Mouse (Mus musculus): Measurements from ENCODE around the gene Olfr1297.

Olfr1297 gene

GRCm38 (mm10) chr2:111626397-111626796 is at the start of gene Olfr1297:
Gene Olfr1297, minus strand, starts transcription at chr2:111626497.
- DNase-seq (ENCODE audit: low spot score), result no peak

DNA sequence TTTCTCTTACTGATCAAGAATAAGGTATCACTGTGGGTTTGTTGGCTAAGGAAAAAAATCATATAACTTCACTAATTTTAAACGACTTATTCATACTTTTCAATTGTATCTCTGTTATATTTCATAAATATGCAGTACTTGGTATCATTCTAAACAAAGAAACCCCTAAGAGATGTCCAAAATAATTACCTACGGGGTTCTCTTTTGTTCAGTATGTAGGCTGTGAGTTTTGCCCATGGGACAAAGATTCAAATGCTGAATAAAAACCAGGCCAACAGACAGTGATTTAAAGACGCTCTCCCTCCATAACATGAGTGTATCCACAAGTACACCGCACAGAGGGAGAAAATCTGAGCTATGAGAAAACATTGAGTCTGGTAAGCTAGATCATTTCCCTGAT is 34.8 kb upstream of the Olfr1297 start, which contains the start of gene Olfr1299:
TSS of gene Olfr1299 (plus strand) at position 301 of the 400 bp plus-strand sequence.
- no peak for DNase-seq (ENCODE audit: low spot score)

DNA sequence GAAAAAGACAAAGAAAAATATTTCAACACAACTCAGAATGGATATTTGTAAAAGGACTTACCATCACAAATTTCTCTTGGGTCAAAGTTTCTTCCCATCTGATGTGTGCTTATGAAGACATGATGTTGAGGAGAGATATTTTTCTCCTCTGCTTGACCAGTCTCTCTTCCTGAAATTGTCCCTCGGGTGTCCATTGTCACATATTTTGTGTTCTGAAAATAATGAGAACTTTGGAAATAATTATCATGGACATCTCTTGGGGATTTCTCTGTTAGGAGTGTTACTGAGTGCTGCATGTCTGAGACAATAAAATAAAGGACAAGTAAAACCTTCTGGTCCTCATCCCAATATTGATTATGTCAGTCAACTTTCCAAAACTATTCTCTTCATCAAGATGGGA is 22.8 kb upstream of the Olfr1297 start, which contains the start of gene Olfr1298:
TSS of gene Olfr1298 (minus strand) at position 101 of the 400 bp plus-strand sequence.
- DNase-seq (ENCODE audit: low spot score), result no peak

DNA sequence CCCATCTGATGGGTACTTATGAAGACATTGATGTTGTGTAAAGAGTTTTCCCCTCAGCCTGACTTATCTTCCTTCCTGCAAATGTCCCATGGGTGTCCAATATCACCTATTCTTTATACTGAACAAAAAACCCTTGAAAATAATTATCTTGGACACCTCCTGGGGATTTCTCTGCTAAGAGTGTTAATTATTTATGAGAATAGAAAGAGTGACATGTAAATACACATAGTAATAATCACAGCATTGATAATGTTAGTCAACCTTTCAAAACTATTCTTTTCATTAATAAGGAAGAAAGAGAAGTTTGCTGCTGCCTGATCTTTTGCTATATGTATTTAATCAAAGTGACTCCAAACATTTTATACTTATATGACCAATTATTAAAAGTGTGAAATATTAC is 56.7 kb downstream of the Olfr1297 start, which contains the start of gene Olfr1295:
TSS of gene Olfr1295 (minus strand) at position 101 of the 400 bp plus-strand sequence.
- no peak for DNase-seq (ENCODE audit: low spot score)

Data from c-Kit-positive CD71-positive TER-119-positive erythroid progenitor cells, embryonic 14.5 days (primary cell).